Mouse (Mus musculus) embryonic fibroblast, embryonic 13.5 days (primary cell): ENCODE measurements around the gene Gm11639. TPM values are rescaled to one million over a fixed set of nuclear protein-coding genes. Genes with fewer than 3 reads are reported as not detected.

Experiments used
- H3K27ac ChIP-seq: 2 replicates; pipeline ENCODE4 v1.5.1; 2012; ENCODE audit warnings: low read length, control low read depth, inconsistent platforms; ENCODE audit not compliant: insufficient read depth
- H3K4me1 ChIP-seq: 2 replicates; pipeline ENCODE4 v1.6.1; 2011; ENCODE audit warnings: low read length; ENCODE audit not compliant: control insufficient read depth, insufficient read depth
- H3K4me3 ChIP-seq: 2 replicates; pipeline ENCODE4 v1.5.1; 2011; ENCODE audit warnings: mild to moderate bottlenecking, control low read depth, low read length; ENCODE audit not compliant: insufficient read depth
- CTCF ChIP-seq: IDR thresholded peaks from 2 replicates; pipeline ENCODE4 v1.5.1; 2011; ENCODE audit warnings: mild to moderate bottlenecking, control low read depth, low read length, moderate library complexity, borderline replicate concordance; ENCODE audit not compliant: insufficient read depth
- POLR2A ChIP-seq: IDR thresholded peaks from 2 replicates; pipeline ENCODE4 v1.6.1; 2011; ENCODE audit warnings: low read depth, mild to moderate bottlenecking, control low read depth, low read length, moderate library complexity
- polyA plus RNA-seq: library from polyadenylated mRNA; stranded (reverse); fragments of >200 nt; gene quantifications from 2 replicates; pipeline ENCODE4 v1.2.4, GENCODE M21; 2011; ENCODE audit warnings: low read depth; ENCODE audit not compliant: missing spikeins, insufficient read length

Gene Gm11639
- polyA plus RNA-seq, 1 experiment, result 0.04 TPM

DNA sequence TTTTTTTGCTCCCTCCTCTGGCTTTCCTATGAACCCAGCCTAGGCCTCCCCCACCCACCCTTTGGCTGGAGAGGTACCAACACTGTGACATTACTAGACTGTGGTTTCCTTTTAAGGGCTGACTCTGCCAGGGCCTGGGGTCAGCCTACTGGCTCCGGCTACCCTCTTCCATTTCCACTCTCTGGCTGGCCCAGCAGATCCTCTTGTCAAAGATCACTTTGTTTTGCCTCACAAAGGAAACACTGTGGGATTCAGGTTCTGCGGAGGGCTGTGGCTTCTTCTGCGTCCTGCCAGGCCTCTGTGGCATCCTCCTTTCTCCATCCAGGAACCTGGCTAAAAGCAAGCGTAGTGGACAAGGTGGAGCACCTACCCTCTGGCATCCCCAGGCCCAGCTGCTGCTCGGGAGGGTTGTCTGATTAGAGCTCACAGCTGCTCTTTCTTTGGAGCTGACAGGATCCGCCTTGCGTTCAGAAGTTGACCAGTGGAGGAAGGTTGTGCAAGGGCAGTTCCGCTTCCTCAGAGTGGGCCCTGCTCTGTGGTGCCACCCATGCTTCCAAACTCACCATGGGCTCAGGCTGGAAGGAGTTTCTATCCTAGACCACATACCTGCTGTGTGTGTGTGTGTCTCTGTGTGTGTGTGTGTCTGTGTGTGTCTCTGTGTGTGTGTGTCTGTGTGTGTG, 38.2 kb upstream of the Gm11639 start:
- Histone ChIP-seq H3K27ac (no peak overlapping the region), H3K4me3 (no peak overlapping the region), H3K4me1 (no peaks in the 10 kb centered on the region)
- TF ChIP-seq POLR2A, result no peak

DNA sequence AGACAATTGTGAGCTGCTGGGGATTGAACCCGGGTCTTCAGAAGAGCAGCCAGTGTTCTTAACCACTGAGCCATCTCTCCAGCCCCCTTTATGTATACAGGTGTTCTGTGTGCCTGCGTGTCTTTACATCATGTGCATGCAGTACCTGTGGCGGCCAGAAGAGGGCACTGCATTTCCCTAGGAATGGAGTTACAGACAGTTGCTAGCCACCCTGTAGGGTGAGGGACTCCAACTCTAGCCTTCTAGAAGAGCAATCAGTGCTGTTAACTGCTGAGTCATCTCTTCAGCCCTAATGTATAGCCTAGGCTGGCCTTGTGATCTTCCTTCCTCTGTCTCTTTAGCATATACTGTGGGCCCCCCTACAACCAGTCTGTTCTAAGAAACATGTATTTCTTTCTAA, 36.9 kb upstream of the Gm11639 start:
- H3K4me3 ChIP-seq, result no peak overlapping the region
- TF ChIP-seq CTCF (peak; percentile 45; the same call in 1 of the 2 replicates), POLR2A (no peak)
- H3K27ac ChIP-seq, result no peak overlapping the region
- no peaks in the 10 kb centered on the region for H3K4me1 ChIP-seq

- Histone ChIP-seq H3K4me1 (peaks cover 2% of the 10 kb centered on the region; the same call in 1 of the 2 replicates), H3K4me3 (no peak overlapping the region), H3K27ac (no peak overlapping the region)
- TF ChIP-seq POLR2A (no peak), CTCF (no peak; the same call in 1 of the 2 replicates)
These were observed 24.9 kb upstream of the Gm11639 start for GRCm38 (mm10) chr11:104660599-104660998.

DNA sequence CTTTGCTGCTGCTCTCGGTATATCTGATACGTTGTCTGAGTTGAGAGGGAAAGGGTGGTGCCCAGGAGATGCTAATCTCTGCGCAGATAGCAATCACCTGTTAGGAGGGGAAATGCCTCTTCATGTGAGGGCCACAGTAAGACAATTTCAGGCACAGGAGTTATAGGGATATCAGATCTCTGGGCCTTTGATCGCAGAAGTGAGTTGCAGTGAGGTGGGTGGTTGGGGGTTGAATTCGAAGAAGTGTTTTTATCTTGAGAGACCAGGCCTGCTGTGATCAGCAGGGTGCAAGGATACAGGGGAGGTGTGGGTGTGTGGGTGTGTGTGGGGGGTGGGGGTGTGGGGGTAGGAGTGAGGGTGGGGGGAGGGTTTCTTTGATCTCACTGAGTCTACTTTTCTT, 24.4 kb upstream of the Gm11639 start:
- H3K4me3 ChIP-seq, result no peak overlapping the region
- TF ChIP-seq CTCF (no peak), POLR2A (no peak)
- peaks cover 2% of the 10 kb centered on the region; the same call in 1 of the 2 replicates for H3K4me1 ChIP-seq
- no peak overlapping the region for H3K27ac ChIP-seq

DNA sequence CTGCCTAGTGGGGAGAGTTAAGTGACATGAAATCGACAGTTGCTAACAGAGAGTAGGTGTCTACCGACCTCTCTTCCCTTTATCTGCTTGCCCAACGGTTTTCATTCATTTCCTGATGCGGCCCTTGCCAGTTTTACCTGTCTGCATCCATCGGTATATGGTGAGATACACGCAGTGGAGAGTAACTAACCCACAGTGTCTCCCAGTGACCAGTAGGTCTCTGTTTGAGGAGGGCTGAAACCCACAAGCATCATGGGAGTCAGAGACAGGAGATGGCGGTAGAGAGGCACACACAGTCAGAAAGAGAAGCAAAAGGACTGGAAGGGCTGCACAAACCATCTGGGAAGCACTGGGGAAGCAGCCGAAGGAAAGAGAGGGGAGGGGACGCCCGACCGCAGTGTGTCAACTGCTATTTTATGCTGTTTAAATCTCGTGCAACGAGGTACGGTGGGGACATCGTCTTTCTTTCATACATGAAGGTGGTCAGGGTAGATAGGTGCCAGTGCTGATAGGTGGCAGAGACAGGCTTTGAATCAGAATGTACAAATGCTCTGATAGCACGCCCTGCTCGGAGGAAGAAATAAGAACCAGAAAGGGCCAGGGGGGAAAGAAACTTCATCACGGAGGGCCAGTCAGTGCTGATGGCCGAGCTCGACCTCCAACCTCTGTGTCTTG, 23.8 kb upstream of the Gm11639 start:
- Histone ChIP-seq H3K4me3 (no peak overlapping the region), H3K27ac (no peak overlapping the region), H3K4me1 (peaks cover 2% of the 10 kb centered on the region; the same call in 1 of the 2 replicates)
- TF ChIP-seq CTCF (no peak), POLR2A (no peak)

DNA sequence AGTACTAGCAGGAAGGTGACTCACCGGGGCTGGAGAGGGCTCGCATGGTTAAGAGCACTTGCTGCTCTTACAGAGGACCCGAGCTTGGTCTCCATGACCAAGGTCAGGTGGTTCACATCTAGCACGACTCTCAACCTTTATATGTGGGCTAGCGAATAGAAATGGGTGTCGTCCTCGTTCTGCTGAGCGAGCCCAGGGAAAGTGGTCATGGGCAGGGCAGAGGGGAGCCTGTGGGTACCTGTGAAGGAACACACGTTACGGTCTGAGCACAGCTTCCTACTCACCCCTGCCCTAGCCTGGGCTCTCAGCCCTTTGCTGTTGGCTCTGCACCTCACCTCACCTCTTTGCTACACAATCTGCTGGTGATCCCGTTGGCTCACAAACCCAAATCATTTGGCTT, 22.9 kb upstream of the Gm11639 start:
- TF ChIP-seq POLR2A, result no peak
- Histone ChIP-seq H3K27ac (no peak overlapping the region), H3K4me1 (peaks cover 2% of the 10 kb centered on the region; the same call in 1 of the 2 replicates)

DNA sequence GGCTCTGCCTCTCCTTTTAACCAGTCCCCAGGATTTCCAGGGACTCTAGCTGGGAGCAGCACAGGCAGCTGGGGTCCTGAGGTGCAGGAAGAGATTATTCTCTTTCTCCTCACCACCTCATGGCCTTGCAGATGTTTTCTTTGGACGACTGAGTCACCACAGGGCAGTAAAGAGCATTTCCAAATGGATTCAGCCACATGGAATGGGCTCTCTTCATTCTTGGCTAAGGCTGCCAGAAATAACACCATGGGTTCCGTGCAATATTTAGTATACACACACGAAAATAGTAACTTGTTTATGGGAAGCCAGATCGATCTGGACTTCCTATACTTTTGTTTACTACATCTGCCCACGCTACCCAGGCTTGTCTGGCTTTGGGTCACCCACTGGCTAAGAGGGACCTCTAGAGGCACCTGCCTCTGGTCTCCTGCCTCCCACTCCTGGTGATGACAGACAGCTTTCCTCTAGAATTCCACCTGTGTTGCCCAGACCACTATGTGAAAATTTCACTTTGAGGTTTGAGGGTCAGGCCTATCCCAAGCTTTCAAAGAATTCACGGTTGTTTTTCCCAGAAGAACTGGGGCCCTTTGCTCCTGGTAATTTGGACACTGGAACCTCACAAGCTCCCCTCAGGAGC, 22.1 kb upstream of the Gm11639 start:
- peaks cover 2% of the 10 kb centered on the region; the same call in 1 of the 2 replicates for H3K4me1 ChIP-seq
- H3K4me3 ChIP-seq, result no peak overlapping the region
- TF ChIP-seq CTCF, result no peak
- TF ChIP-seq POLR2A, result no peak
- no peak overlapping the region for H3K27ac ChIP-seq

More for the DNA sequence above, 22.9 kb upstream of the Gm11639 start:
- no peak overlapping the region for H3K4me3 ChIP-seq

GRCm38 (mm10) chr11:104663878-104664261, 21.6 kb upstream of the Gm11639 start:
- TF ChIP-seq POLR2A (no peak), CTCF (no peak)
- Histone ChIP-seq H3K4me1 (peaks cover 2% of the 10 kb centered on the region; the same call in 1 of the 2 replicates), H3K27ac (no peak overlapping the region), H3K4me3 (no peak overlapping the region)

DNA sequence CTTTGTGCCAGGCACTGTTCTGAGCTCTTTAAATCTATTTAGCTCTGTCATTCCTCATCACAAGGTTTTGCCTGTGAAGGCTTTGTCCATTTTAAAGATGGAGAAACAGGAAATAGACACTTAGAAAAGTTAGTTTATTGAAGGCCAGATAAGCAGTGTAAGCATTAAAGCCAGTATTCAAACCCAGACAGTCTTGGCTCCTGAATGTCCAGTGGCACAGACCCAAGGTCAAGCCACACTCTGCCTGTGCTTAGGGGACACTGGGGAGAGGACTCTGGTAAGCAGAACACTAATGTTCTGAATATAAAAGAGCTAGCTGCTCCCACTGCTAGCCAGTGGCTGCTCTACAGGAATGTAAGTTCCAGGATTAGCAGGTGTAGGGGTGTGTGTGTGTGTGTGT, 21.1 kb upstream of the Gm11639 start:
- Histone ChIP-seq H3K4me1 (peaks cover 2% of the 10 kb centered on the region; the same call in 1 of the 2 replicates), H3K27ac (no peak overlapping the region), H3K4me3 (no peak overlapping the region)
- no peak for TF ChIP-seq CTCF
- no peak for TF ChIP-seq POLR2A

DNA sequence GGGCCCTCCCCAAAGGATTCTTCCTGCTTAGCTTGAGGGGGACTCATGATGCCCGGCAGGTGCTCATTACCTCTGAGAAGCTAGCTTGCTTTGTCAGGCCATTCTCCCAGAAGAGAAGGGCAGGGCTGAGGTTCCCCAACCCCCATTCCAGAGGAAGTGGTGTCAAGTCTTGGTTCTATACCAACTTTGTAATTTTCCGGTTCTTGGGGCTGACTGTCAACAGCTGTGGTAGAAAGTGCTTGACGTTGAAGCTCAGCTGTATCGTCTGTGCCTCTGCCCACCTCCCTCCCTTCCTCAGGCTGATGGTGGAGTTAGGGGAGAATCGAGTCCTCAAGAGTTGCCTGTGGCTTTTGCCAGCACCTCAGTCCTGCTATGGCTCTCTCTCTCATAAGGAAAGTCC, 18.1 kb upstream of the Gm11639 start:
- no peak for TF ChIP-seq POLR2A
- no peak for TF ChIP-seq CTCF
- Histone ChIP-seq H3K4me1 (peaks cover 2% of the 10 kb centered on the region; the same call in 1 of the 2 replicates), H3K27ac (no peak overlapping the region), H3K4me3 (no peak overlapping the region)
